Mouse (Mus musculus) heart, embryonic 11.5 days (tissue): ENCODE data around the gene Capzb. TPM values are rescaled to one million over a fixed set of nuclear protein-coding genes. Genes with fewer than 3 reads are reported as not detected.

Experiments used
- ATAC-seq: fragments of 200-750 bp; cut with Nextera tagmentation; replicated peaks from 2 replicates; pipeline ENCODE4 v1.8.0; 2017; ENCODE audit warnings: moderate library complexity; ENCODE audit not compliant: insufficient number of reproducible peaks, low FRiP score, low TSS enrichment
- H3K27ac ChIP-seq: fragments of 300-500 bp; sonication (generic); 2 replicates; pipeline ENCODE4 v1.5.1; 2014; ENCODE audit warnings: mild to moderate bottlenecking, low read depth, low read length
- H3K27me3 ChIP-seq: fragments of 300-500 bp; sonication (generic); 2 replicates; pipeline ENCODE4 v1.6.1; 2014; ENCODE audit warnings: mild to moderate bottlenecking, low read length, mixed read lengths; ENCODE audit not compliant: control insufficient read depth, insufficient read depth
- H3K36me3 ChIP-seq: fragments of 300-500 bp; sonication (generic); 2 replicates; pipeline ENCODE4 v1.6.1; 2014; ENCODE audit warnings: mild to moderate bottlenecking, low read length, moderate library complexity, mixed read lengths; ENCODE audit not compliant: control insufficient read depth, insufficient read depth
- H3K4me1 ChIP-seq: fragments of 300-500 bp; sonication (generic); 2 replicates; pipeline ENCODE4 v1.6.1; 2014; ENCODE audit warnings: low read length; ENCODE audit not compliant: control insufficient read depth, insufficient read depth
- H3K4me2 ChIP-seq: fragments of 300-500 bp; sonication (generic); 2 replicates; pipeline ENCODE4 v1.6.1; 2014; ENCODE audit warnings: mild to moderate bottlenecking, moderate library complexity
- H3K4me3 ChIP-seq: fragments of 300-500 bp; sonication (generic); 2 replicates; pipeline ENCODE4 v1.5.1; 2014; ENCODE audit warnings: low read depth, low read length
- H3K9ac ChIP-seq: fragments of 300-500 bp; sonication (generic); 2 replicates; pipeline ENCODE4 v1.6.1; 2014; ENCODE audit warnings: mild to moderate bottlenecking, low read depth, low read length, moderate library complexity
- H3K9me3 ChIP-seq: fragments of 300-500 bp; sonication (generic); replicated peaks from 2 replicates; pipeline ENCODE4 v1.6.1; 2016; ENCODE audit warnings: low read length; ENCODE audit not compliant: control insufficient read depth
- whole genome bisulfite sequencing: fragments of 180-500 bp; shearing (Covaris S2); extraction: QIAGEN DNeasy Blood & Tissue Kit; methylation state at CpG from one replicate; pipeline ENCODE4 v1.1.7; 2014; ENCODE audit not compliant: insufficient replicate concordance; 5-methylcytosine and 5-hydroxymethylcytosine counted together
- polyA plus RNA-seq: library from polyadenylated mRNA; unstranded; fragments of >200 nt; fragmentation: Nextera tagmentation; extraction: Ambion mirVana; gene quantifications from 2 replicates; pipeline ENCODE4 v1.2.1, GENCODE M21; 2014

The Capzb gene
- polyA plus RNA-seq, 1 experiment from 2014 or later: 319 TPM

DNA sequence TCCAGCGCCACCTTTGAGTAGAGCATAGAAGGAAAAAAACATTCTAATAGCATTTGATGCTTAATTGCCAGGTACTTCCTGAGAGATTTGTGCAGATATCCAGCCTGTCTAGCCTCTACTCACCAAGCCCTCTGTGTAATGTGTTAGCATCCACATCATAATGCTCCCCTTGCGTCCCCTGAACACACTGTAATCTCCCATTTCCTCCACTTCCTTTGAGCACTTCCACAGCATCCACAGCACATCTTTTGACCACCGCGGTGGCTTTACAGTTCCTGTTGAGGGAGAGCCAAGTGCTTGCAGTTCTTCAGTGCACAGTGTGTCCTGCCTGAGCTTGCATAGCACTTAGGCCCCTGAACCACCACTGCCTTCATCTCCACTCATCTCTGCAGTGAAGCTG, 29.1 kb downstream of the Capzb start:
- Histone ChIP-seq H3K9me3 (no peaks in the 10 kb centered on the region), H3K27ac (no peak overlapping the region), H3K9ac (no peak overlapping the region), H3K4me1 (peaks cover 12% of the 10 kb centered on the region), H3K4me3 (no peak overlapping the region), H3K4me2 (no peak overlapping the region), H3K27me3 (no peaks in the 10 kb centered on the region), H3K36me3 (peaks cover 5% of the 10 kb centered on the region; the same call in 1 of the 2 replicates)
- 83% methylated on average over 4 of the region's 4 CpGs for WGBS
- ATAC-seq: no peak

DNA sequence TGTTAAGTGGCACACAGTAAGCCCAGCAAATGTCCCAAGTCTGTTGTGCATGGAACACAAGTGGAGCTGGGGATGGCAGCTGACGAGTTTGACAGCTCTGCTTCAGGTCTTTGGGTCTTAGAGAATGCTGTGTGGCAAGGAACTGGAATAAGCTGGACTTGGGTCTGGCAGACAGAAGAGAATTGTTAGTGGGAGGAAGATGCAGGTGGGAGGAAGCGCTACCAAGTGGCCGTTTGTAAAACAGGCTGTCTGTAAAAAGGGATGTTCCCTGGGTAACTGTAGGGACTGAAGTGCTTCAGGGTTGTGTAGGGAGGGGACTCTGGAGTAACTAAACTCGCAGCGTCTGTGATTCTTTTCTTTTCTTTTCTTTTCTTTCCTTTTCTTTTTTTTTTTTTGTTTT, 32.4 kb downstream of the Capzb start:
- H3K9ac ChIP-seq: no peak overlapping the region
- H3K4me3 ChIP-seq: no peak overlapping the region
- no peaks in the 10 kb centered on the region for H3K27me3 ChIP-seq
- H3K4me1 ChIP-seq: peaks cover 35% of the 10 kb centered on the region
- ATAC-seq: no peak
- H3K36me3 ChIP-seq: 0 out of 2 replicates have a peak, but pooled peaks cover 3% of the 10 kb centered on the region
- WGBS: 75% methylated on average over 5 of the region's 5 CpGs
- no peaks in the 10 kb centered on the region for H3K9me3 ChIP-seq
- no peak overlapping the region for H3K4me2 ChIP-seq
- H3K27ac ChIP-seq: no peak overlapping the region

DNA sequence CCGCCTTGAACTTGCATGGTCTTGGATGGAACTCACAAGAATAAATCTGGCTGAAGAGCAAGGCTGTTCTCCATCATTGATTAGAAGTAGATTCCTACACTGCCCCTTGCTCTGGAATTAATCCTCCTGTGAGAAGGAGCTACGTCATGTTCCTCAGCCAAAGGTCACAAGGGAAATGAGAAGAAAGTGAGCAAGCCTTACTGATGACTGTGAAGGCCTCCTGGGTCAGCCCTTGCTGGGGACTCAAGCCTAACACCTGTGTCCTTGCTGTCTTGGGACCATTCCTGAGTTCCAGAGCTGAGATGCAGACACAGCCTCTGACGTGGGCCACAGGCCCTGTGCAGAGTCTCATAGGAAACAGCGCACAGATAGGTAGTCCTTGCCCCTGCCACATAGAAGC, 33.2 kb downstream of the Capzb start:
- no peak overlapping the region for H3K9ac ChIP-seq
- H3K27ac ChIP-seq: no peak overlapping the region
- ATAC-seq: no peak
- H3K36me3 ChIP-seq: 0 out of 2 replicates have a peak, but pooled peaks cover 3% of the 10 kb centered on the region
- 87% methylated on average over 4 of the region's 4 CpGs for WGBS
- no peak overlapping the region for H3K4me3 ChIP-seq
- H3K4me2 ChIP-seq: no peak overlapping the region
- no peaks in the 10 kb centered on the region for H3K9me3 ChIP-seq
- H3K4me1 ChIP-seq: peaks cover 42% of the 10 kb centered on the region
- no peaks in the 10 kb centered on the region for H3K27me3 ChIP-seq

DNA sequence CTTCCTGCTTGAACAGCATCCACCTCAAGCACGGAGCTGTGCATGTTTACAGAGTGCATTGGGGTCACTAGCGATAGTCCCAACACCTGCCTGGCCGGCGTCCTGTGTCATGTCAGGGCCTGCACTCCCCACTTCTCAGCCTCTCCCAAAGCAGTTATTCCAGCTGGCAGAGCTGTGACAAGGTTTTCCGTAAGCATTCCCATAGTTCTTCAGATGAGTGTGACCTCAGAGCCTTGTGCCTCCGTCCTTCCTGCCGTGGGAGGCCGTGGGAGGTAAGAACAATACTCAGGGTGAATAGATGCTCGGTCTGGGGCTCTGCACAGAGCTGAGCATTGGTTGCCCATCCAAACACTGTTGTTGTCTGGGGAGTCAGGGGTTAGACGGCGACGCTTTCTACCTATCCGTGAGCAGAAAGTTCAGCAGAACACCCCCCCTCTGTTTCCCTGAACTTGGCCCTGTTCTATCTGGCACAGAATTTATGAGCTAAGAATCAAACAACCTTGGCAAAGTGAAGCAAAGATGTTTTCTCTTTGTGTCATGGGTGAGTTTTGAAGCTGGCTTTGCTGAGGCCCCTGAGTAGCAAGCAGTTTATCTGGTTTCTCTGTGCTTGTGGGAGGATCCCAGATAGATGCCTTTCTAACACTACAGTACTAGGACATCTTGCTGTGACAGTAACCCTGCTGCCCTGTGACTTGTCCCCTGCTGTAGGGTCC, 34.0 kb downstream of the Capzb start:
- no peak for ATAC-seq
- no peaks in the 10 kb centered on the region for H3K27me3 ChIP-seq
- H3K4me2 ChIP-seq: no peak overlapping the region
- H3K9me3 ChIP-seq: no peaks in the 10 kb centered on the region
- H3K4me3 ChIP-seq: no peak overlapping the region
- 71% methylated on average over 13 of the region's 13 CpGs for WGBS
- H3K4me1 ChIP-seq: peaks cover 49% of the 10 kb centered on the region
- no peak overlapping the region for H3K27ac ChIP-seq
- no peak overlapping the region for H3K9ac ChIP-seq
- H3K36me3 ChIP-seq: 0 out of 2 replicates have a peak, but pooled peaks cover 3% of the 10 kb centered on the region

DNA sequence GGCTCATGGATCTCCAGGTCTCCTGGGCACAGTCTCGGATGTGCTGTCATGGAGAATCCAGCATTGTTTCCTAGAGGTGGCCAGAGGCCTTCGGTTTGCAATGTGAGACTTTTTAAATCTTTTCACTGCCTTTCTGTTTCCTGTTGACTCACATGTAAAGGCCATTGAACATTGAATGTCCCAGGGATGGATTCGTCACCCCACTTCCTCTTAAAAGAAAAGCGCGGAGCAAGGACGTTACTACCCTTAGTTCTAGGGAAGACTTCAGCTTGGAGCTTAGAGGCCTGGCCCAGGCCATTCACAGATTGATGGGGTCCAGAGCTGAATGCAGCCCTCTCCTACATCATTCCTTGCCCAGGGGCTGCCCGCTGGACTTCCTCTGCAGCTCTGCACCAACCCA, 35.2 kb downstream of the Capzb start:
- H3K4me2 ChIP-seq: no peak overlapping the region
- 0 out of 2 replicates have a peak, but pooled peaks cover 3% of the 10 kb centered on the region for H3K36me3 ChIP-seq
- ATAC-seq: no peak
- WGBS: 74% methylated on average over 7 of the region's 7 CpGs
- H3K27me3 ChIP-seq: no peaks in the 10 kb centered on the region
- H3K27ac ChIP-seq: peak overlapping the region; percentile 6; the same call in 1 of the 2 replicates
- H3K9me3 ChIP-seq: no peaks in the 10 kb centered on the region
- H3K9ac ChIP-seq: no peak overlapping the region
- H3K4me1 ChIP-seq: peaks cover 62% of the 10 kb centered on the region
- no peak overlapping the region for H3K4me3 ChIP-seq

DNA sequence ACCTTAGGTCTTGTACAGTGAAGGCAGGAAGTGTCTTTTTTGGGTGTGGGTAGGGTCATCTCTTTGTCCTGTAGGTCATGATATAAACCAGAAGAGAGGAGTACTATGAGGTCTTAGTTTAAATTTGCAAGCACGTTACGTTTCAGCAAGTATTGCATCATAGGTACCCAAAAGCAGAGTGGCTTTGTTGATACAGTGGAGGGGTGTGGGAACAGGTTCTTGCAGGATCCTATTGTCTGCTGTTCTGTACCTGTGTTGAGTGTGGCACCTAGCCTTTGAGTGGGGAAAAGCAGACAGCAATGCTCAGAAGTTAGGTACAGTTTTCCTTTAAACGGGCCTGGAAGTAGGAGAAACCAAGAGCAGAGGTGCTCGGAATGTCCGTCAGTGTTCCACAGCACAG, 36.6 kb downstream of the Capzb start:
- Histone ChIP-seq H3K27me3 (no peaks in the 10 kb centered on the region), H3K27ac (no peak overlapping the region), H3K4me1 (peaks cover 73% of the 10 kb centered on the region), H3K4me2 (no peak overlapping the region), H3K9ac (no peak overlapping the region), H3K4me3 (no peak overlapping the region), H3K36me3 (peaks cover 3% of the 10 kb centered on the region; the same call in 1 of the 2 replicates), H3K9me3 (no peaks in the 10 kb centered on the region)
- WGBS: 84% methylated on average over 5 of the region's 5 CpGs
- no peak for ATAC-seq

DNA sequence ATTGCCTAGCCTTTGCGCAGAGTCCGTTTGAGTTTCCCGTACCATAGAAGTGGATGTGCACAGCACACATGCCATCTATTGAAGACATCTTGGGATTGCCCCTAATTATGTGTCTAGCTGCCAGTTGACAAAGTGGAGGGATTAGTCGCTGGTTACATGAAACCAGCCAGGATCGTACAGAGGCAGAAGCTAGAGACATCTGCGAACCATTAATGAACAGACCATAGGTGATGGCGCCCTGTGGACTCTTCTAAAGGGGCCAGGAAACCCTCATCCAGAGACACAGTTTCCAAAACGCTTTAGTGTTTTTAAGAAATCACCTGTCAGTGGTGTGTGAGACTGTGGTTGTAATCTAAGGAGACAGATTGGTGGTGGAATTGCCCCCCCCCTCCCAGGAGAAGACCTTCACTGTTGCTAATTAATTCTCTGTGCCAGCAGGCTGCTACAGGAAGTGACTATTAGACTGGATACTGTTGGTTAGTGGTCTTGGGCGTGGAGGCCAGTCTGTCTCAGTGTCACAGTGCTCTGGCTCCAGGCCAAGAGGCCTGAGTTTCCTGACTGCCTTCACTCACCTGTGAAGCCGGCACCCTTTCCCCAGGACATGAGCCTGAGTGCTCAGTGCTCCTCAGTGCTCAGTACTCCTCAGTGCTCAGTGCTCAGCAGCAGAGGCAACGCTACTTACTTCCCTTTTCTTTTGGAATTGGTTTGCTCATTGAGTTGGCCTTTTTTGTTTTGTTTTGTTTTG, 37.8 kb downstream of the Capzb start:
- H3K4me2 ChIP-seq: no peak overlapping the region
- no peaks in the 10 kb centered on the region for H3K9me3 ChIP-seq
- H3K27ac ChIP-seq: no peak overlapping the region
- peaks cover 3% of the 10 kb centered on the region; the same call in 1 of the 2 replicates for H3K36me3 ChIP-seq
- no peak for ATAC-seq
- no peaks in the 10 kb centered on the region for H3K27me3 ChIP-seq
- H3K9ac ChIP-seq: no peak overlapping the region
- 68% methylated on average over 11 of the region's 11 CpGs for WGBS
- H3K4me1 ChIP-seq: peaks cover 73% of the 10 kb centered on the region
- no peak overlapping the region for H3K4me3 ChIP-seq

DNA sequence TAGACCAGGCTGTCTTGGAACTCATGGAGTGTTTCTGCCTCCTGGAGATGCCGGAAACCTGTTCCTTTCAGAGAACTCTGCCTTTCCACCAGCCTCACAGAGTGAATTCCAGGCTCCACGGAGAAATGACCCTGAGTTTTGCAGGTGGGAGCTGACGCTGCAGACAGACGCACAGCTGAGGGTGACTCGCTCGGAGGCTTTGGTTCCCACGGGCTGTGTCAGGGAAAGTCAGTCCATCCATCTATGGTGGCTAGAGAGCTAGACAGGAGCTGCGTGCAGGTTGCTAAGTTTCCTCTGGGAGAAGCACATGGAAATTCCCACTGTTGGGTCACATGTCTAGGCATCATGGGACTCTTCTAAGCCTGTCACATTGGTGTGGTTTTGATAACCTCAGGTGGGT, 38.5 kb downstream of the Capzb start:
- H3K9me3 ChIP-seq: no peaks in the 10 kb centered on the region
- no peak overlapping the region for H3K9ac ChIP-seq
- no peak for ATAC-seq
- no peak overlapping the region for H3K4me2 ChIP-seq
- H3K4me1 ChIP-seq: peaks cover 70% of the 10 kb centered on the region
- H3K4me3 ChIP-seq: no peak overlapping the region
- 76% methylated on average over 8 of the region's 8 CpGs for WGBS
- no peaks in the 10 kb centered on the region; the same call in 1 of the 2 replicates for H3K36me3 ChIP-seq
- no peaks in the 10 kb centered on the region for H3K27me3 ChIP-seq
- no peak overlapping the region for H3K27ac ChIP-seq
